ENCODE assay signal across 28 mouse cellular contexts in the genomic region with DNA sequence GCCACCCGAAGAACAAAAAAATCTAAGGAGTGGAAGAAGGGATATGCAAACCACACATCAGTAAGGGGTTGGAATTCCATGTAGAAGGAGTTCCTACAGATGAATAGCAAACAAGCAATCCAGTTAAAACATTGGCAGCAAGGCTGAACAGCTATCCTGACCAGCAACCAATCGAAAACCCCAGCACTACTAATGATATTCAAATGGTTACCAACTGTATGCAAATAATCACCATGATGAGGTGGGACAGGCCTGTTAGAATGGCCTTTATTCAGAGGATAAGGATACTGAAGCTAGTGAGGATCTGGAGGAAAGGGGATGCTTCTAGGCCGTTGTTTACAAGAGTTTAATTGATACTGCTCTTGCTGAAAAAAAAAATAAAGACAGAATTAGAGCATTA.
"Had no signal": no experiment of that assay in that cellular context is flagged by ENCODE, and none has a peak within 500 bp of the region (broad histone marks: within the 10 kb centered on the region; RNA-seq: fewer than 3 reads in every experiment).

No protein-coding gene starts in this region.

- ATAC-seq: hindbrain, embryonic 16.5 days; inflammation-experienced regulatory T-cells, adult 6 months; intestine, embryonic 15.5 days; intestine, postnatal 0 days; liver, embryonic 12.5 days had no signal

- H3K4me3 ChIP-seq: gastrocnemius, adult 2 months; heart, embryonic 13.5 days; heart, embryonic 15.5 days; hindbrain, embryonic 10.5 days; hindbrain, embryonic 12.5 days; intestine, embryonic 15.5 days; kidney, embryonic 15.5 days; limb, embryonic 13.5 days; limb, embryonic 15.5 days; liver, embryonic 12.5 days had no signal

- H3K9me3 ChIP-seq: heart, embryonic 13.5 days; heart, embryonic 15.5 days; hindbrain, embryonic 10.5 days; hindbrain, embryonic 12.5 days; intestine, embryonic 15.5 days; kidney, embryonic 15.5 days; limb, embryonic 13.5 days; limb, embryonic 15.5 days; liver, embryonic 12.5 days had no signal

- DNase-seq: gastrocnemius, adult 2 months; gastrocnemius, postnatal 10 days; gastrocnemius, postnatal 25 days; heart, adult 18-20 months; heart, postnatal 4 days; kidney, adult 18-20 months; kidney, adult 9 months; kidney, postnatal 14 days; kidney, postnatal 36 days; layer of hippocampus, adult 9-11 months; layer of hippocampus, postnatal 36 days; left cerebral cortex, postnatal 4 days had no signal

- H3K9ac ChIP-seq: heart, embryonic 13.5 days; heart, embryonic 15.5 days; hindbrain, embryonic 12.5 days; hindbrain, embryonic 14.5 days; intestine, embryonic 15.5 days; kidney, embryonic 15.5 days; limb, embryonic 13.5 days; limb, embryonic 15.5 days; liver, embryonic 12.5 days; liver, embryonic 14.5 days had no signal

- H3K4me1 ChIP-seq: heart, embryonic 13.5 days; heart, embryonic 15.5 days; hindbrain, embryonic 10.5 days; hindbrain, embryonic 12.5 days; intestine, embryonic 15.5 days; kidney, embryonic 15.5 days; limb, embryonic 13.5 days; limb, embryonic 15.5 days; liver, embryonic 12.5 days had no signal

- H3K27me3 ChIP-seq: heart, embryonic 15.5 days; hindbrain, embryonic 12.5 days; kidney, embryonic 15.5 days; limb, embryonic 13.5 days; limb, embryonic 15.5 days; liver, embryonic 12.5 days had no signal

- H3K27ac ChIP-seq: gastrocnemius, adult 2 months; heart, embryonic 13.5 days; heart, embryonic 15.5 days; hindbrain, embryonic 10.5 days; hindbrain, embryonic 12.5 days; hindbrain, embryonic 14.5 days; intestine, embryonic 15.5 days; kidney, embryonic 15.5 days; kidney, postnatal 0 days; limb, embryonic 13.5 days; limb, embryonic 15.5 days; liver, embryonic 12.5 days; liver, embryonic 14.5 days had no signal

- H3K4me2 ChIP-seq: heart, embryonic 11.5 days; heart, embryonic 13.5 days; heart, embryonic 15.5 days; hindbrain, embryonic 12.5 days; hindbrain, embryonic 14.5 days; intestine, embryonic 15.5 days; kidney, embryonic 15.5 days; limb, embryonic 13.5 days; limb, embryonic 15.5 days; liver, embryonic 12.5 days had no signal

- H3K36me3 ChIP-seq: heart, embryonic 13.5 days; heart, embryonic 15.5 days; hindbrain, embryonic 10.5 days; hindbrain, embryonic 12.5 days; intestine, embryonic 15.5 days; kidney, embryonic 15.5 days; limb, embryonic 13.5 days; limb, embryonic 15.5 days; liver, embryonic 12.5 days had no signal
